Mouse (Mus musculus) MEL (cell line): ENCODE measurements around the gene Prdm16. TPM values are rescaled to one million over a fixed set of nuclear protein-coding genes. Genes with fewer than 3 reads are reported as not detected.

ENCODE experiments used
- DNase-seq: peaks from one replicate; pipeline ENCODE4 v3.0.0; 2011; ENCODE audit warnings: low read depth, low spot score
- H3K27ac ChIP-seq: 2 replicates; pipeline ENCODE4 v1.5.1; 2012; ENCODE audit warnings: low read depth, mild to moderate bottlenecking, control low read depth, low read length, moderate library complexity; ENCODE audit not compliant: control insufficient read depth
- H3K27me3 ChIP-seq, 2 experiments: fragments of 150-350 bp in 1 of 2; sonication (generic) in 1 of 2; 2 replicates each; pipeline ENCODE4 v1.6.1; 2012; ENCODE audit warnings: low read length in 2 of 2, mild to moderate bottlenecking in 2 of 2, improper control_type of control experiment in 1 of 2, moderate library complexity in 1 of 2; ENCODE audit not compliant: insufficient read depth in 2 of 2, control insufficient read depth in 1 of 2
- H3K36me3 ChIP-seq, 2 experiments: 2 replicates each; pipeline ENCODE4 v1.6.1; 2012 to 2014; ENCODE audit warnings: low read length in 2 of 2, improper control_type of control experiment in 1 of 2, inconsistent platforms in 1 of 2, mild to moderate bottlenecking in 1 of 2; ENCODE audit not compliant: insufficient read depth in 2 of 2, control insufficient read depth in 1 of 2
- H3K4me1 ChIP-seq, 2 experiments: fragments of 150-350 bp in 1 of 2; sonication (generic) in 1 of 2; 2 replicates each; pipeline ENCODE4 v1.6.1; 2012; ENCODE audit warnings: low read length in 2 of 2, improper control_type of control experiment in 1 of 2, mild to moderate bottlenecking in 1 of 2; ENCODE audit not compliant: insufficient read depth in 2 of 2, control insufficient read depth in 1 of 2
- H3K4me3 ChIP-seq, 2 experiments: fragments of 150-350 bp in 1 of 2; sonication (generic) in 1 of 2; 2 replicates each; pipeline ENCODE4 v1.5.1; 2012; ENCODE audit warnings: low read depth in 2 of 2, low read length in 2 of 2, mild to moderate bottlenecking in 2 of 2, moderate library complexity in 2 of 2, control low read depth in 1 of 2, improper control_type of control experiment in 1 of 2; ENCODE audit not compliant: control insufficient read depth in 1 of 2, insufficient read depth in 1 of 2
- H3K79me2 ChIP-seq: 2 replicates; pipeline ENCODE4 v1.6.1; 2012; ENCODE audit warnings: mild to moderate bottlenecking, low read length, moderate library complexity; ENCODE audit not compliant: control insufficient read depth, poor library complexity, insufficient read depth
- H3K9ac ChIP-seq: 2 replicates; pipeline ENCODE4 v1.6.1; 2012; ENCODE audit warnings: low read depth, mild to moderate bottlenecking, control low read depth, low read length, moderate library complexity; ENCODE audit not compliant: control insufficient read depth, poor library complexity, severe bottlenecking
- H3K9me3 ChIP-seq: fragments of 150-350 bp; sonication (generic); replicated peaks from 2 replicates; pipeline ENCODE4 v1.6.1; 2012; ENCODE audit warnings: mild to moderate bottlenecking, low read length, improper control_type of control experiment, moderate library complexity; ENCODE audit not compliant: insufficient read depth
- CHD1 ChIP-seq: IDR thresholded peaks from 2 replicates; pipeline ENCODE4 v1.6.1; 2012; ENCODE audit warnings: low read depth, mild to moderate bottlenecking, inconsistent platforms, low read length, improper control_type of control experiment
- EP300 ChIP-seq, 2 experiments: IDR thresholded peaks; 2 replicates each; pipeline ENCODE4 v1.6.1; 2011; ENCODE audit warnings: improper control_type of control experiment in 2 of 2, low read length in 2 of 2, low read depth in 1 of 2, mild to moderate bottlenecking in 1 of 2
- HCFC1 ChIP-seq: IDR thresholded peaks from 2 replicates; pipeline ENCODE4 v1.6.1; 2012; ENCODE audit warnings: low read depth, mild to moderate bottlenecking, inconsistent platforms, low read length, improper control_type of control experiment, moderate library complexity
- KAT2A ChIP-seq: conservative IDR thresholded peaks from 2 replicates; pipeline ENCODE4 v1.6.1; 2012; ENCODE audit warnings: low read depth, low read length, improper control_type of control experiment, inconsistent platforms
- MAFK ChIP-seq: IDR thresholded peaks from 2 replicates; pipeline ENCODE4 v1.6.1; 2011; ENCODE audit warnings: low read depth, mild to moderate bottlenecking, low read length, improper control_type of control experiment, borderline replicate concordance
- MAZ ChIP-seq: IDR thresholded peaks from 2 replicates; pipeline ENCODE4 v1.6.1; 2012; ENCODE audit warnings: low read depth, mild to moderate bottlenecking, inconsistent platforms, low read length, improper control_type of control experiment
- MYC ChIP-seq: IDR thresholded peaks from 2 replicates; pipeline ENCODE4 v1.6.1; 2011; ENCODE audit warnings: low read depth, mild to moderate bottlenecking, low read length, improper control_type of control experiment, moderate library complexity
- POLR2AphosphoS2 ChIP-seq: IDR thresholded peaks from 2 replicates; pipeline ENCODE4 v1.6.1; 2011; ENCODE audit warnings: low read length, improper control_type of control experiment
- POLR2AphosphoS5 ChIP-seq: IDR thresholded peaks from 2 replicates; pipeline ENCODE4 v1.6.1; 2012; ENCODE audit warnings: low read depth, borderline replicate concordance, mild to moderate bottlenecking, inconsistent platforms, low read length, moderate library complexity, mixed read lengths
- RCOR1 ChIP-seq: IDR thresholded peaks from 2 replicates; pipeline ENCODE4 v1.6.1; 2012; ENCODE audit warnings: low read depth, mild to moderate bottlenecking, inconsistent platforms, low read length, improper control_type of control experiment
- SMC3 ChIP-seq: IDR thresholded peaks from 2 replicates; pipeline ENCODE4 v1.6.1; 2011; ENCODE audit warnings: low read depth, low read length, improper control_type of control experiment
- TAL1 ChIP-seq: IDR thresholded peaks from 2 replicates; pipeline ENCODE4 v1.6.1; 2012; ENCODE audit warnings: mild to moderate bottlenecking, inconsistent platforms, low read length, moderate library complexity, mixed read lengths
- TBP ChIP-seq: IDR thresholded peaks from 2 replicates; pipeline ENCODE4 v1.8.0; 2011; ENCODE audit warnings: low read depth, low read length, improper control_type of control experiment
- TCF12 ChIP-seq: IDR thresholded peaks from 2 replicates; pipeline ENCODE4 v1.6.1; 2014; ENCODE audit warnings: low read depth, mild to moderate bottlenecking, inconsistent platforms, low read length, improper control_type of control experiment, moderate library complexity
- UBTF ChIP-seq: IDR thresholded peaks from 2 replicates; pipeline ENCODE4 v1.6.1; 2012; ENCODE audit warnings: low read depth, mild to moderate bottlenecking, inconsistent platforms, low read length, improper control_type of control experiment, moderate library complexity, borderline replicate concordance; ENCODE audit not compliant: insufficient read depth
- USF1 ChIP-seq: IDR thresholded peaks from 2 replicates; pipeline ENCODE4 v1.6.1; 2014; ENCODE audit warnings: low read depth, mild to moderate bottlenecking, inconsistent platforms, low read length, improper control_type of control experiment, moderate library complexity
- USF2 ChIP-seq, 2 experiments: IDR thresholded peaks; 2 replicates each; pipeline ENCODE4 v1.6.1; 2011 to 2012; ENCODE audit warnings: improper control_type of control experiment in 2 of 2, low read length in 2 of 2, borderline replicate concordance in 1 of 2, inconsistent platforms in 1 of 2, low read depth in 1 of 2, mild to moderate bottlenecking in 1 of 2; ENCODE audit not compliant: insufficient read depth in 1 of 2
- ZC3H11A ChIP-seq: IDR thresholded peaks from 2 replicates; pipeline ENCODE4 v1.6.1; 2012; ENCODE audit warnings: low read depth, mild to moderate bottlenecking, inconsistent platforms, low read length, improper control_type of control experiment
- ZKSCAN1 ChIP-seq: IDR thresholded peaks from 2 replicates; pipeline ENCODE4 v1.6.1; 2012; ENCODE audit warnings: low read depth, mild to moderate bottlenecking, inconsistent platforms, low read length, improper control_type of control experiment, moderate library complexity
- polyA plus RNA-seq, 2 experiments: library from polyadenylated mRNA; stranded (reverse) in 1 of 2; unstranded in 1 of 2; fragments of >175 nt in 1 of 2; fragments of >200 nt in 1 of 2; gene quantifications; 2 replicates each; pipeline versions ENCODE4 v1.2.1 to v1.2.4; 2012; ENCODE audit warnings: low replicate concordance in 2 of 2, low read depth in 1 of 2; ENCODE audit not compliant: insufficient read length in 2 of 2, insufficient read depth in 1 of 2, missing spikeins in 1 of 2
- total RNA-seq: library from RNA; depleted of rRNA; stranded (reverse); fragments of 300-350 nt; gene quantifications from 2 replicates; pipeline ENCODE4 v1.2.3, GENCODE M21; 2012

The Prdm16 gene
- total and polyA plus RNA-seq, 3 experiments, result not detected

DNA sequence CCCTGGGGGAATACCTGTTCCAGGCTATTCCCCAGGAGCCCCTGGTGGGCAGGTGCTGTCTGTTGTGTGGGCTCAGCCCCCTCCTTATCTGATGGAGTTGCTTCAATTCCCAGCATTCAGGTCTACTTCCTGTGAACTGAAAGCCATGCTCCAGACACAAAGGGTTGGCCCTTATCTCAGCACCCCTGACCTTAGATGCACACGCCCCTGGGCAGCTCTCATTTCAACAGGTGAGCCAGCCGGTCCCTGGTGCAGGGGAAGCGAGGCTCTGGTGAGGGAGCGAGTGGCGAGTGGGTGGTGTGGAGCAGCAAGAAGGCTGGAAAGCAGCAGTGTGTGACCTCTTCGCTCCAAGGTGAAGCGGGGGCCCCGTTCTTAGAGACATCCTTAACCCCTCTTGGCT is 226.1 kb downstream of the Prdm16 start:
- no peaks in the 10 kb centered on the region for H3K27me3 ChIP-seq
- no peak overlapping the region for H3K27ac ChIP-seq
- no peaks in the 10 kb centered on the region for H3K36me3 ChIP-seq
- H3K9me3 ChIP-seq, result no peaks in the 10 kb centered on the region
- no peak overlapping the region for H3K4me3 ChIP-seq
- no peaks in the 10 kb centered on the region for H3K79me2 ChIP-seq
- no peak for TF ChIP-seq ZKSCAN1
- no peak for TF ChIP-seq RCOR1
- TF ChIP-seq TAL1, result no peak
- TF ChIP-seq USF2 (IDR thresholded peaks at IDR 0.05; ENCODE audit: borderline replicate concordance in 1 of 2, insufficient read depth in 1 of 2, low read depth in 1 of 2, low read length in 2 of 2), result no peak
- TF ChIP-seq ZC3H11A, result no peak
- TF ChIP-seq POLR2AphosphoS5, result no peak
- TF ChIP-seq POLR2AphosphoS2, result no peak
- no peak for TF ChIP-seq SMC3
- TF ChIP-seq UBTF, result no peak
- TF ChIP-seq TBP, result no peak
- TF ChIP-seq HCFC1, result no peak
- TF ChIP-seq MAZ, result no peak
- no peak for TF ChIP-seq CHD1
- TF ChIP-seq MYC, result no peak
- TF ChIP-seq EP300 (IDR thresholded peaks at IDR 0.05; ENCODE audit: low read depth in 1 of 2, low read length in 2 of 2), result no peak
- no peak for TF ChIP-seq USF1
- no peak for TF ChIP-seq MAFK
- TF ChIP-seq, all 39 proteins: peak for 0
- no peak overlapping the region for H3K9ac ChIP-seq
- DNase-seq, result no peak
- no peaks in the 10 kb centered on the region for H3K4me1 ChIP-seq

DNA sequence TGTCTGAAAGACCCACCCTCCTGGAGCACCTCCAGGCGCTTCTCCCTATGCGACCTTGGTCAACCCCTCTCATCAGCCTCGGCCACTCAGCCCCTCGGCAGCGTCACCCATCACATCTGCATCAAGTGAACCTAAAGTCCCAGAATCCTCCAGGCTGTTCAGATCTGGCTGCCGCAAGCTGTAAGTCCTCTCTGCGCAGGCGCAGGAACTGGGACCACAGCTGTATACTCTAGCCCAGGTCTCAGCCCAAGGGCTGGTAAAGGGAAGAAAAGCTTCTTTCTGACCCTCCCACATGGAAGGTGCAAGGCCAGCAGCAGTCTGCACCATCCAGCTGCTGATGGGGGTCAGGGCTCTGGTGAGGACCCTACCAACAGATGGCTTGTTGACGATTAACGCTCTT is 226.8 kb downstream of the Prdm16 start:
- no peak for TF ChIP-seq SMC3
- TF ChIP-seq POLR2AphosphoS5, result no peak
- TF ChIP-seq RCOR1, result no peak
- TF ChIP-seq TCF12, result no peak
- TF ChIP-seq KAT2A, result no peak
- H3K4me3 ChIP-seq, result no peak overlapping the region
- H3K36me3 ChIP-seq, result no peaks in the 10 kb centered on the region
- no peaks in the 10 kb centered on the region for H3K4me1 ChIP-seq
- H3K27me3 ChIP-seq, result no peaks in the 10 kb centered on the region
- H3K9me3 ChIP-seq, result no peaks in the 10 kb centered on the region
- DNase-seq, result no peak
- no peak overlapping the region for H3K27ac ChIP-seq
- no peaks in the 10 kb centered on the region for H3K79me2 ChIP-seq
- H3K9ac ChIP-seq, result no peak overlapping the region
